Mouse (Mus musculus): ENCODE results near the gene Zfp36. TPM values are rescaled to one million over a fixed set of nuclear protein-coding genes. Genes with fewer than 3 reads are reported as not detected.
A peak's percentile ranks its signal among the peaks of the same experiment; 100 is the strongest.

The Zfp36 gene
- polyA plus RNA-seq, 1 experiment from 2014 or later: 4.5 TPM

DNA sequence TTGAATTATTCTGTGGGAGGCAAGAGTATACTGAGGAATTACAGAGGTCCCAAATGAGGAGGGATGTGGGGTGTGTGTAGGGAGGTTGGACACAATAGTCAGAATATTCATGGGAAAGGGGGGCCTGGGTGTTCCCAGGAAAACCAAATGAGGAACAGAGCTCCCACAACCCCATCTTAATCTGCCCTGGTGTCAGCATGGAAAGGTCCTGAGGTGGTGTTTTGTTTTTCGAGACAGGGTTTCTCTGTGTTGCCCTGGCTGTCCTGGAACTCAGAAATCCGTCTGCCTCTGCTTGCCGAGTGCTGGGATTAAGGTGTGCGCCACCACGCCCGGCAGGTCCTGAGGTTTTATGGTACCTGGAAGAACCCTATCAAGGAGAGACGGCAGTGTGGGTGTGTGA is 21.6 kb downstream of the Zfp36 start:
- Histone ChIP-seq H3K4me1 (peaks cover 37% of the 10 kb centered on the region), H3K9me3 (peaks cover 7% of the 10 kb centered on the region), H3K36me3 (replicated peaks) (peaks cover 75% of the 10 kb centered on the region), H3K4me3 (peak overlapping the region; percentile 19; the same call in 1 of the 2 replicates), H3K27me3 (ENCODE audit: poor library complexity, severe bottlenecking) (no peaks in the 10 kb centered on the region), H3K27ac (peak overlapping the region; percentile 75)
- WGBS: 53% methylated on average over 7 of the region's 7 CpGs
- no peak for DNase-seq (ENCODE audit: extremely low spot score, low spot score)

DNA sequence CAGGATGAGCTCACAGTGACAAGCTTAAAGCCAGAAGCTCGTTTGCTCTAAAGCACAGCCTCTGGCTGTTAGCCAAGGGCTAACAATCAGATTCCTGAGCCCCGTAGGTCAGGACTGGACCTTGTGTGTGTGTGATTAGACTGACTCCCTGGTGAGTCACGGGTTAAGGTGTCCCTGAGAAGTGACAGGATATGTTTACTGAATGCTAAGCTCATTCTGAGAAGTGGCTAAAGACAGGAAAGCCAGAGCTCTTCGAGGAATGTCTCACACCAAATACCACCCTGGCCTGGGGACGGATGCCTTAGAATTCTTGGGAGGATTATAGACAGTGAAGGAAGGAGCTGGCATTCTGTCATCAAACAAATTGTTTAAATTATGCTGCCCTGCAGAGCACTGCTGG is 22.1 kb downstream of the Zfp36 start:
- peaks cover 75% of the 10 kb centered on the region for H3K36me3 ChIP-seq (replicated peaks)
- H3K4me3 ChIP-seq: peak overlapping the region; percentile 19; the same call in 1 of the 2 replicates
- 3% methylated on average over 5 of the region's 5 CpGs for WGBS
- H3K4me1 ChIP-seq: peaks cover 37% of the 10 kb centered on the region
- H3K27me3 ChIP-seq (ENCODE audit: poor library complexity, severe bottlenecking): no peaks in the 10 kb centered on the region
- peak overlapping the region; percentile 75 for H3K27ac ChIP-seq
- DNase-seq (ENCODE audit: extremely low spot score, low spot score): peak; percentile 37
- peaks cover 7% of the 10 kb centered on the region for H3K9me3 ChIP-seq

GRCm38 (mm10) chr7:28356981-28357380 is 23.1 kb downstream of the Zfp36 start:
- peaks cover 75% of the 10 kb centered on the region for H3K36me3 ChIP-seq (replicated peaks)
- peak; percentile 56 for DNase-seq (ENCODE audit: extremely low spot score, low spot score)
- H3K4me1 ChIP-seq: peaks cover 40% of the 10 kb centered on the region
- WGBS: 5% methylated on average over 5 of the region's 5 CpGs
- no peaks in the 10 kb centered on the region for H3K27me3 ChIP-seq (ENCODE audit: poor library complexity, severe bottlenecking)
- H3K4me3 ChIP-seq: peak overlapping the region; percentile 30
- H3K9me3 ChIP-seq: peaks cover 5% of the 10 kb centered on the region
- peak overlapping the region; percentile 75 for H3K27ac ChIP-seq

DNA sequence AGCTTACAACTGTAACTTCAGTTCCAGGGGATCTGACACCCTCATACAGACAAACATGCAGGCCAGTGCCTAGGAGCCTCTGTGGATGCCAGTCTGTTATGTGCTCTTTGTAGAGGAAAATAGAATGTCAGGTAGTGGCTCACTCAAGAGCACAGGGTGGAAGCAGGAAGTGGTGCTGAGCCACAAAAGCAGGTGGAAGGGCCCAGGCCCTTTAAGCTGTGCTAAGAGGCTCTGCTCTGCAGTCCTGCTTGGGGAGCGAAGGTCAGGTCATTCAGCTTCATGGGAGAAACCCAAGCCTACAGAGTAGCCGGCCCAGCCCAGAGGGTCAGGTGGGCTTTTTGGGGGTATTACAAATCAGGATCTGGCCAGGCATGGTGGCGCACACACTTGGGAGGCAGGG is 24.8 kb downstream of the Zfp36 start:
- Histone ChIP-seq H3K27me3 (ENCODE audit: poor library complexity, severe bottlenecking) (no peaks in the 10 kb centered on the region), H3K9me3 (no peaks in the 10 kb centered on the region), H3K4me3 (no peak overlapping the region), H3K36me3 (replicated peaks) (peaks cover 64% of the 10 kb centered on the region), H3K27ac (no peak overlapping the region), H3K4me1 (peaks cover 47% of the 10 kb centered on the region)
- no peak for DNase-seq (ENCODE audit: extremely low spot score, low spot score)
- 92% methylated on average over 3 of the region's 3 CpGs for WGBS

DNA sequence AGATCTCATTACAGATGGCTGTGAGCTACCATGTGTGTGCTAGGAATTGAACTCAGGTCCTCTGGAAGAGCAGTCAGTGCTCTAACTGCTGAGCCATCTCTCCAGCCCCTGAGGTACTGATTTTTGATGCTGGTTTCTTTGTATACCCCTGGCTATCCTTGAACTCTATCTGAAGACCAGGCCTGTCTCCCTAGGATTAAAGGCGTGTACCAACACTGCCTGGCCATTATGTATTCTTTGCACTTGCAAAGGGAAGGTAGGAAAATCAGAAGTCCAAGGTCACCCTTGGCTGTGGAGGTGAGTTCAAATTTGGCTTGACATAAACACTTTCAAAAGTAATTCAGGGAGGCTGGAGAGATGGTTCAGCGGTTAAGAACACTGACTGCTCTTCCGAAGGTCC is 25.5 kb downstream of the Zfp36 start:
- Histone ChIP-seq H3K36me3 (replicated peaks) (peaks cover 58% of the 10 kb centered on the region), H3K4me3 (no peak overlapping the region), H3K9me3 (no peaks in the 10 kb centered on the region), H3K27me3 (ENCODE audit: poor library complexity, severe bottlenecking) (no peaks in the 10 kb centered on the region), H3K4me1 (peaks cover 49% of the 10 kb centered on the region), H3K27ac (no peak overlapping the region)
- whole genome bisulfite sequencing: 92% methylated on average over 3 of the region's 3 CpGs
- no peak for DNase-seq (ENCODE audit: extremely low spot score, low spot score)

- no peak overlapping the region for H3K4me3 ChIP-seq
- H3K27ac ChIP-seq: no peak overlapping the region
- no peaks in the 10 kb centered on the region for H3K9me3 ChIP-seq
- WGBS: 95% methylated on average over 3 of the region's 3 CpGs
- H3K4me1 ChIP-seq: peaks cover 50% of the 10 kb centered on the region
- peaks cover 53% of the 10 kb centered on the region for H3K36me3 ChIP-seq (replicated peaks)
- no peaks in the 10 kb centered on the region for H3K27me3 ChIP-seq (ENCODE audit: poor library complexity, severe bottlenecking)
- DNase-seq (ENCODE audit: extremely low spot score, low spot score): no peak
Measured at GRCm38 (mm10) chr7:28354113-28354581, 25.9 kb downstream of the Zfp36 start.

- Histone ChIP-seq H3K9me3 (no peaks in the 10 kb centered on the region), H3K36me3 (replicated peaks) (peaks cover 45% of the 10 kb centered on the region), H3K27me3 (ENCODE audit: poor library complexity, severe bottlenecking) (no peaks in the 10 kb centered on the region), H3K4me3 (no peak overlapping the region), H3K27ac (no peak overlapping the region), H3K4me1 (peaks cover 41% of the 10 kb centered on the region)
- DNase-seq (ENCODE audit: extremely low spot score, low spot score): no peak
- WGBS: 96% methylated on average over 2 of the region's 2 CpGs
Measured at GRCm38 (mm10) chr7:28353267-28353666, 26.8 kb downstream of the Zfp36 start.

GRCm38 (mm10) chr7:28351676-28352191 is 28.3 kb downstream of the Zfp36 start:
- no peak for DNase-seq (ENCODE audit: extremely low spot score, low spot score)
- H3K27ac ChIP-seq: peak overlapping the region; percentile 97

GRCm38 (mm10) chr7:28350155-28350883 is 29.7 kb downstream of the Zfp36 start, which contains the start of gene Rps16:
TSS of gene Rps16 (plus strand) at chr7:28350652.
- H3K36me3 ChIP-seq (replicated peaks): peaks cover 40% of the 10 kb centered on the region
- peak within 1 kb of the TSS; percentile 97 for H3K27ac ChIP-seq
- DNase-seq (ENCODE audit: extremely low spot score, low spot score): peak; percentile 98
- H3K4me1 ChIP-seq: peaks cover 21% of the 10 kb centered on the region
- H3K27me3 ChIP-seq (ENCODE audit: poor library complexity, severe bottlenecking): no peaks in the 10 kb centered on the region
- peak within 1 kb of the TSS; percentile 82 for H3K4me3 ChIP-seq
- no peaks in the 10 kb centered on the region for H3K9me3 ChIP-seq
- under 1% methylated on average over 50 of the region's 50 CpGs for WGBS

More at GRCm38 (mm10) chr7:28351676-28352191, 28.3 kb downstream of the Zfp36 start:
- Histone ChIP-seq H3K27me3 (ENCODE audit: poor library complexity, severe bottlenecking) (no peaks in the 10 kb centered on the region), H3K4me1 (peaks cover 26% of the 10 kb centered on the region), H3K36me3 (replicated peaks) (peaks cover 42% of the 10 kb centered on the region), H3K4me3 (peak overlapping the region; percentile 82), H3K9me3 (no peaks in the 10 kb centered on the region)
- 48% methylated on average over 4 of the region's 4 CpGs for WGBS

- H3K27ac ChIP-seq: no peak overlapping the region
- no peak for DNase-seq (ENCODE audit: extremely low spot score, low spot score)
Measured at GRCm38 (mm10) chr7:28348601-28349000, 31.5 kb downstream of the Zfp36 start.

DNA sequence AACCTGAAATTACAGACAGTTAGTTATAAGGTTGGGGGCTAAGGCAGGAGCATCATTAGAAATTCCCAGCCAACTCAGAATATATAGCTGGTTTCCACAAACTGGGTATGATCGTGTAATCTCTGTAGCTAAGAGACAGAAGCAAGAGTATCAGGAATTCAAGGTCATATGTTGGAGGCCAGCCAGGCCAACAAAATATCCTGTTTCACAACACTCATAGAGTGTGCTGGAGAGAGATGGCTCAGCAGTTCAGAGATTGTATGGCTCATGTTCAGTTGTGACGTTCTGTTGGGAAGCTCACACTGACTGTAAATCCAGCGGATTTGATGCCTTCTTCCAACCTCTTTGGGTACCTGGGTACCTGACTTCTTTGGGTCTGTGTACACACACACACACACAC is 32.3 kb downstream of the Zfp36 start:
- H3K4me3 ChIP-seq: no peak overlapping the region
- no peak overlapping the region for H3K27ac ChIP-seq
- WGBS: 91% methylated on average over 3 of the region's 3 CpGs
- H3K36me3 ChIP-seq (replicated peaks): peaks cover 14% of the 10 kb centered on the region
- H3K27me3 ChIP-seq (ENCODE audit: poor library complexity, severe bottlenecking): no peaks in the 10 kb centered on the region
- peaks cover 21% of the 10 kb centered on the region for H3K4me1 ChIP-seq
- no peaks in the 10 kb centered on the region for H3K9me3 ChIP-seq
- DNase-seq (ENCODE audit: extremely low spot score, low spot score): no peak

More at GRCm38 (mm10) chr7:28348601-28349000, 31.5 kb downstream of the Zfp36 start:
- Histone ChIP-seq H3K4me1 (peaks cover 21% of the 10 kb centered on the region), H3K9me3 (no peaks in the 10 kb centered on the region), H3K36me3 (replicated peaks) (peaks cover 23% of the 10 kb centered on the region), H3K4me3 (no peak overlapping the region), H3K27me3 (ENCODE audit: poor library complexity, severe bottlenecking) (no peaks in the 10 kb centered on the region)
- 90% methylated on average over 7 of the region's 7 CpGs for WGBS

DNA sequence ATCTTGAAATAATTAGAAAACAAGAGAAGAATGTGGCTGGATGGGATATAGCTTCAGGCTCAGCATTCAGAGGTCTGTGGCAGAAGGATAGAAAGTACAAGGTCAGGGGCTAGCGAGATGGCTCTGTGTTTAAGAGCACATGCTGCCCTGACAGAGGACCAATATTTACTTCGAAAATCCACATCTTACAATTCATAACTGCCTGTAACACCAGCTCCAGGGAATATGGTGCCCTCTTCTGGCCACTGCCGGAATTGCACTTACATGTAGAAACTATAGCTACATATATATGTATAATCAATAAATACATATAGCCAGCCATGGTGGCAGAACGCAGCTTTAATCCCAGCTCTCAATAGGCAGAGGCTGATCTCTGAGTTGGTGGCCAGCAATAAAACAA is 35.4 kb downstream of the Zfp36 start:
- H3K27me3 ChIP-seq (ENCODE audit: poor library complexity, severe bottlenecking): no peaks in the 10 kb centered on the region
- WGBS: 11% methylated on average over 4 of the region's 4 CpGs
- H3K4me3 ChIP-seq: no peak overlapping the region
- H3K4me1 ChIP-seq: peaks cover 27% of the 10 kb centered on the region
- DNase-seq (ENCODE audit: extremely low spot score, low spot score): peak; percentile 80
- no peaks in the 10 kb centered on the region for H3K36me3 ChIP-seq (replicated peaks)
- no peaks in the 10 kb centered on the region for H3K9me3 ChIP-seq
- H3K27ac ChIP-seq: no peak overlapping the region

GRCm38 (mm10) chr7:28341381-28341780 is 38.7 kb downstream of the Zfp36 start:
- Histone ChIP-seq H3K27ac (no peak overlapping the region), H3K36me3 (replicated peaks) (peaks cover 6% of the 10 kb centered on the region; the same call in 1 of the 2 replicates), H3K9me3 (no peaks in the 10 kb centered on the region), H3K27me3 (ENCODE audit: poor library complexity, severe bottlenecking) (no peaks in the 10 kb centered on the region), H3K4me3 (no peak overlapping the region), H3K4me1 (peaks cover 37% of the 10 kb centered on the region)
- WGBS: 53% methylated on average over 7 of the region's 7 CpGs
- no peak for DNase-seq (ENCODE audit: extremely low spot score, low spot score)
